Mouse (Mus musculus) hindbrain, embryonic 12.5 days (tissue): Measurements from ENCODE around the gene Dync1h1. TPM values are rescaled to one million over a fixed set of nuclear protein-coding genes. Genes with fewer than 3 reads are reported as not detected.

Source experiments
- ATAC-seq: fragments of 200-750 bp; cut with Nextera tagmentation; 2 replicates; pipeline ENCODE4 v1.8.0; 2017; ENCODE audit warnings: moderate TSS enrichment; ENCODE audit not compliant: low FRiP score
- H3K27ac ChIP-seq: fragments of 300-500 bp; sonication (generic); 2 replicates; pipeline ENCODE4 v1.5.1; 2016; ENCODE audit warnings: mild to moderate bottlenecking
- H3K27me3 ChIP-seq: fragments of 300-500 bp; sonication (generic); 2 replicates; pipeline ENCODE4 v1.6.1; 2016; ENCODE audit warnings: mild to moderate bottlenecking
- H3K36me3 ChIP-seq: fragments of 300-500 bp; sonication (generic); 2 replicates; pipeline ENCODE4 v1.6.1; 2016; ENCODE audit warnings: mild to moderate bottlenecking
- H3K4me1 ChIP-seq: fragments of 300-500 bp; sonication (generic); 2 replicates; pipeline ENCODE4 v1.6.1; 2016
- H3K4me2 ChIP-seq: fragments of 300-500 bp; sonication (generic); replicated peaks from 2 replicates; pipeline ENCODE4 v1.6.1; 2016; ENCODE audit warnings: mild to moderate bottlenecking
- H3K4me3 ChIP-seq: fragments of 300-500 bp; sonication (generic); 2 replicates; pipeline ENCODE4 v1.5.1; 2016; ENCODE audit warnings: mild to moderate bottlenecking
- H3K9ac ChIP-seq: fragments of 300-500 bp; sonication (generic); 2 replicates; pipeline ENCODE4 v1.6.1; 2016; ENCODE audit warnings: mild to moderate bottlenecking, moderate library complexity
- H3K9me3 ChIP-seq: fragments of 300-500 bp; sonication (generic); replicated peaks from 2 replicates; pipeline ENCODE4 v1.6.1; 2016; ENCODE audit warnings: mild to moderate bottlenecking
- WGBS: fragments of 180-500 bp; shearing (Covaris S2); methylation state at CpG from one replicate; pipeline ENCODE4 v1.1.7; 2016; 5-methylcytosine and 5-hydroxymethylcytosine counted together
- polyA plus RNA-seq: library from polyadenylated mRNA; unstranded; fragments of >200 nt; fragmentation: Nextera tagmentation; extraction: Ambion mirVana; gene quantifications from 2 replicates; pipeline ENCODE4 v1.2.1, GENCODE M21; 2016

Gene Dync1h1
- polyA plus RNA-seq = 81.7 and 96.4 TPM in 2 replicates

DNA sequence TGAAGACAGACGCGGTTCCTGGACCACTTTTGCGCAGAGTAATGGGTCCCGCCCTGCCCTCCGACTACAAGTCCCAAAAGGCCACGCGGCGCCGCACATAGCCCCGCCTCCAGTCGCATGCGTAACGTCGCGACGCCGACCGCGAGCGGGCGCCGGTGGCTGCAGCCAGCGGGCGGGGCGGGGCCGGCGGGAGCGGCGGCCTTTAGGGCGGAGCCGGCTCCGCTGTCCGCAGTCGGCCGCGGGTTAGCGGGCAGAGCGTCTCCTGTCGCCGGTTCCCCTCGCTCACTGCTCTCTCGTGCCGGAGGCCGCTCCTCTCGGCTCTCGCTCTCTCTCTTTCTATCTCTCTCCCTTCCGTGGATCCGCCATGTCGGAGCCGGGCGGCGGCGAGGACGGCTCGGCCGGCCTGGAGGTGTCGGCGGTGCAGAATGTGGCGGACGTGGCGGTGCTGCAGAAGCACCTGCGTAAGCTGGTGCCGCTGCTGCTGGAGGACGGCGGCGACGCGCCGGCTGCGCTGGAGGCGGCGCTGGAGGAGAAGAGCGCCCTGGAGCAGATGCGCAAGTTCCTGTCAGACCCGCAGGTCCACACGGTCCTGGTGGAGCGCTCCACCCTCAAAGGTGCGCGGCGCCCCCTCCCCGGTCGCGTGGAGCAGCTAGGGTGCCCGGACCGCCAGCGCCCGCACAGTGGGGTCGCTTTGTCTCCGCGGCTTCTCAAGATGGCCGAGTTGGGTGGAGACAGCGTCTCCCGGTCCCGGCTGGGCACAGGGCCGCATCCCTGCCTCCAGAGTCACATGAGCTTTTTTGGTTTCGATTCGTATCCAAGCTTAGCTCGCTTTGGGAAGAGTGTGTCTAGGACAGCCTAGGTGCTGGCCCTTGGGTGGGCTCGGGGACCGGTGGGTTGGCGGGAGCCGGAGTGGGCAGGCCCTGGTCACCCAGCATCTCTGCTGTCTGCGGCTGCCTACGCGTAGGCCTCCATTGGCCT lies at the start of gene Dync1h1:
Gene Dync1h1 (plus strand): TSS at position 212 of the 978 bp plus-strand sequence.
- under 1% methylated on average over 103 of the region's 105 CpGs for WGBS

DNA sequence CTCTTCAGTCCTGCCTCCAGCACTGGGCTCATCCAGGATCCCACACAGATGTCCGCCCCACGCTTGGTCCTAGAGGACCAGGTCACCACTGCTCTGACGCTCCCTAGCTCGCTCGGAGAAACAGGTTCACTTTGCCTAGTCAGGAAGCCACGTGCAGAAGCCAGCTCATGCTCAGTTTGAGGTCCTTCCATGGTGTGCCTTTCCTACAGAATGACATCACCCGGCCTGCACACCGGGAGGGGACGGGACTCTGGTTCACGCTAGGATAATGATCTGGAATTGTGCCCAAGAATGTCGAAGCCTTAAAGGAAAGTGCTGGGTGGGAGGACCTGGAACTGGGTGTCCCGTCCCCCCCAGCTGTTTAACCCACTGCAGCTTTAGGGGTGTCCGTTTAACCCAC lies 49.1 kb upstream of the Dync1h1 start:
- no peaks in the 10 kb centered on the region for H3K9me3 ChIP-seq
- peaks cover 90% of the 10 kb centered on the region for H3K36me3 ChIP-seq
- no peak overlapping the region for H3K4me2 ChIP-seq
- no peak for ATAC-seq
- H3K4me1 ChIP-seq = no peaks in the 10 kb centered on the region
- H3K27ac ChIP-seq = no peak overlapping the region
- WGBS = 93% methylated on average over 13 of the region's 13 CpGs
- no peak overlapping the region for H3K9ac ChIP-seq
- no peak overlapping the region for H3K4me3 ChIP-seq
- H3K27me3 ChIP-seq = no peaks in the 10 kb centered on the region

More for the DNA sequence above, at the start of gene Dync1h1:
- peak; percentile 93 for ATAC-seq
- Histone ChIP-seq H3K9ac (peak within 1 kb of the TSS; percentile 98), H3K4me3 (peak within 1 kb of the TSS; percentile 99), H3K4me2 (peak within 1 kb of the TSS; percentile 91), H3K9me3 (no peaks in the 10 kb centered on the region), H3K4me1 (peaks cover 31% of the 10 kb centered on the region), H3K36me3 (no peaks in the 10 kb centered on the region), H3K27me3 (peaks cover 11% of the 10 kb centered on the region), H3K27ac (peak within 1 kb of the TSS; percentile 98)

DNA sequence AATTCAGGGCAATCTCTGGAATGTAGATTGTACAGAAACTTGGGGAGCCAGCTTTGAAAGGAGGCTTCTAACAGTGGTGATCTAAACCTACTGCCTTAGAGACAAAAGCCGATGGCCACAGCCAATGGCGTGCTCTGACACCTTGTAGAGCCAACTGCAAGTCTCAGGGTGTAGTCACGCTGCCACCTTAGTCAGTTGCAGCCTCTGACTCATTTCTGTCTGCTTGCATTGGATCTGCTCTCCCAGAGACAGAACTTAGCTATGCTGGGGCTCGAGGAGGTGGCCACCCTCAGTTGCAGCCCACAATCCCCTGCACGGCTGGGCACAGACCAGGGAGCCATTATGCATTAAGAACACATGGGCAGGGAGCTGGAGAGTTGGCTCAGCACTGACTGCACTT lies 47.9 kb upstream of the Dync1h1 start:
- no peak for ATAC-seq
- H3K36me3 ChIP-seq = peaks cover 90% of the 10 kb centered on the region
- H3K4me2 ChIP-seq = no peak overlapping the region
- H3K27ac ChIP-seq = no peak overlapping the region
- H3K9me3 ChIP-seq = no peaks in the 10 kb centered on the region
- WGBS = 96% methylated on average over 5 of the region's 5 CpGs
- no peaks in the 10 kb centered on the region for H3K27me3 ChIP-seq
- 0 out of 2 replicates have a peak overlapping the region, but pooled peaks have one; percentile 13 for H3K9ac ChIP-seq
- no peak overlapping the region for H3K4me3 ChIP-seq
- no peaks in the 10 kb centered on the region for H3K4me1 ChIP-seq

DNA sequence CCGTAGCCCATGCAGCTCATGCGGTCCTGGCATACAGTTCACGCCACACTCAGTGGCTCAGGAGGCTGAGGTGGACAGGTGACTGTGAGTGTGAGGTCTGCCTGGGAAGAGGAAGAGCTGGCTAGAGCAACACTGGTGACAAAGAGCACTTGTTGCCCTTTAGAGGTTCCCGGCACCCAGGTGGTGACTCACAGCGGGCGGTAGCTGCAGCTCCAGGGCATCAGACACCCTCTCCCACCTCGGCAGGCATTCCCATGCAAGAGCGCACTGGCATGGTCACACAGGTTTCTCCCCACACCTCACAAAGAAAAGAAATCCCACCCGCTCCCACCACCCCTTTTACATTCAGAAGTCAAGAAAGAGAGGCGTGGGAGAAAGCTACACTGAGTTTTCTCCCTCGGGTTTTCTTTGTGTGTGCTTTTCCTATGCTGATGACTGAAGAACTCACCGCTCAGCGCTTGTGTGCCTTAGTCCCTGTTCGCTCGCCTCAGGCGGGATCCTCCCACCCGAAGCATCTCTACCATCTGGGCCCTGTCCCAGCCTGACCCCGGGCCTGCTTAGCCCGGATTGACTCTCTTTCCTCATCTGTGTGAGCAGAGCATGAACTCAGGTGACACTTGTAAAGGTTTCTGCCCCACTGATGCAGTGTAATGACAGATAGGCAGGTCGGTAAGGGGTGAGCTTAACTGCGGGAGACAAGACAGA lies 45.6 kb upstream of the Dync1h1 start:
- peaks cover 89% of the 10 kb centered on the region for H3K36me3 ChIP-seq
- H3K9me3 ChIP-seq = no peaks in the 10 kb centered on the region
- H3K4me1 ChIP-seq = no peaks in the 10 kb centered on the region
- no peaks in the 10 kb centered on the region for H3K27me3 ChIP-seq
- no peak for ATAC-seq
- no peak overlapping the region for H3K27ac ChIP-seq
- 92% methylated on average over 21 of the region's 21 CpGs for WGBS
- H3K9ac ChIP-seq = no peak overlapping the region
- H3K4me3 ChIP-seq = no peak overlapping the region
- no peak overlapping the region for H3K4me2 ChIP-seq

DNA sequence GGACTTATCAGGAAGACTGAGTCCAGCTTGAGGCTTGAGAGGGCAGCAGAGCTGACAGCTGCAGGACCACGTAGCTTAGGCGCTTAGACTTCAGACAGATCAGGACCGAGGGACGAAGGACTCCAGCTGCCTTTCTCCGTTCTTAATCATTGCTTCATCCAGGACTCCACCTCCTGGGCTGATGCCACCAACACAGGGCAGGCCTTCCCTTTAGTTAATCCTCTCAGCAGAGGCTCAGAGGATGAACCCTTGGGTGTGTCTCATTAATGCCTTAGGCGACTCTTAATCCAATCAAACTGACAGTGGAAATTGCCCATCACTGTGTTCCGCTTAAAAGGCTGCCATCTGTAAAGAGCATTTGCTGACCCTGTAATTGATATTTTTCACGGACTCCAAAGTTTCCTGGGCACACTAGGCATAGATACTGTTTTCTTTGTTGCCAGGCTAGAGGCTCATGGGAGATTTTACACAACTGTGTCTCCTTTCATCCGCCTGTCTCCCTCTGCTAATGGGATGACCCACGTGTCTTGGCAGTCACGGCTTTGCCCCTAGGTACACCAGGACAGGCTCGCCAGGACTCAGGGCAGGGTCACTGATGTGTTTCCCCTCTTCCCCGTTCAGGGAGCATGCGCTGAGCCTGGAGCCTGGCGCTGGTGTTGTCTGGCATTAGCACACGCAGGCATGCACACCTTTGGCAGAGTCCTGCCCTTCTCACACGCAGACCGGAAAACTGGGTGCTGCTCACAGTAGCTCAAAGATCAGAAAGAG lies 44.2 kb upstream of the Dync1h1 start:
- WGBS = 89% methylated on average over 18 of the region's 18 CpGs
- Histone ChIP-seq H3K27me3 (no peaks in the 10 kb centered on the region), H3K9me3 (no peaks in the 10 kb centered on the region), H3K9ac (no peak overlapping the region), H3K36me3 (peaks cover 88% of the 10 kb centered on the region), H3K4me3 (no peak overlapping the region), H3K27ac (no peak overlapping the region), H3K4me2 (no peak overlapping the region), H3K4me1 (no peaks in the 10 kb centered on the region)
- no peak for ATAC-seq

DNA sequence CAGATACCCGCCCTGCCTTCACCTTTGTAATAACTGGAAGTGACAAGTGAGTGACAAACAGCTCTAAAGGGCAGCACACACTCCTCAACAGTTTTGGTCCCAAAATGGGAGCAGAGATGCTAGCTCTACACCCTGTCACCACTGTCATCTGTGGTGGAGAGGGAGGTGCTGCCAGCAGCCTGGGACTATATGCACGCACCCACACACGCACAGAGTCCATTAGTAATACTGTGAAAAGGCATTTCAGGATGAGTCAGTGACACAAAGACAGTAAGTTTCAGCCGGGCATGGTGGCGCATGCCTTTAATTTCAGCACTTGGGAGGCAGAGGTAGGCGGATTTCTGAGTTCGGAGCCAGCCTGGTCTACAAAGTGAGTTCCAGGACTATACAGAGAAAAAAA lies 43.1 kb upstream of the Dync1h1 start:
- no peak for ATAC-seq
- Histone ChIP-seq H3K9ac (no peak overlapping the region), H3K27me3 (no peaks in the 10 kb centered on the region), H3K4me1 (no peaks in the 10 kb centered on the region), H3K9me3 (no peaks in the 10 kb centered on the region), H3K4me3 (no peak overlapping the region), H3K4me2 (no peak overlapping the region), H3K27ac (no peak overlapping the region), H3K36me3 (peaks cover 86% of the 10 kb centered on the region)
- 96% methylated on average over 7 of the region's 7 CpGs for WGBS

DNA sequence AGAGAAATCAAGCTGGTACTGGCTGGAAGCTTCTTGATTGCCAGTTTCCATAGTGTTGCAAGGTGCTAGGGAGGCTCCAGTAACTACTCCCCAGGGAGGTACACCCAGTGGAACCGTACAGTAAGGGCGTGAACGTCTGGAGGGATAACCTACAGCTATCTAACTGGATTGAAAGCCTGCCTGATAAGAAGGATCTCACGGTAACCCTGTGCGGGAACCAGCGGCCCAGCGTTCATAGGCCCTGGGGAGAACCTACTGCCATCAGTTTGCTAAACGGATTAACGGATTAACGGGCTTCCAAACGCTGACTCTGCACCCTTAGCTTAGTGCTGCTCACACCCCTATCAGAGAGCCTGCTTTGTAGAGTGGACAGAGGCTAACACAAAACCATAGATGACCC lies 37.9 kb upstream of the Dync1h1 start:
- Histone ChIP-seq H3K27ac (no peak overlapping the region), H3K4me2 (no peak overlapping the region), H3K36me3 (peaks cover 82% of the 10 kb centered on the region), H3K9me3 (no peaks in the 10 kb centered on the region), H3K9ac (no peak overlapping the region), H3K4me1 (no peaks in the 10 kb centered on the region), H3K4me3 (no peak overlapping the region), H3K27me3 (no peaks in the 10 kb centered on the region)
- WGBS = 90% methylated on average over 11 of the region's 11 CpGs
- ATAC-seq = no peak

DNA sequence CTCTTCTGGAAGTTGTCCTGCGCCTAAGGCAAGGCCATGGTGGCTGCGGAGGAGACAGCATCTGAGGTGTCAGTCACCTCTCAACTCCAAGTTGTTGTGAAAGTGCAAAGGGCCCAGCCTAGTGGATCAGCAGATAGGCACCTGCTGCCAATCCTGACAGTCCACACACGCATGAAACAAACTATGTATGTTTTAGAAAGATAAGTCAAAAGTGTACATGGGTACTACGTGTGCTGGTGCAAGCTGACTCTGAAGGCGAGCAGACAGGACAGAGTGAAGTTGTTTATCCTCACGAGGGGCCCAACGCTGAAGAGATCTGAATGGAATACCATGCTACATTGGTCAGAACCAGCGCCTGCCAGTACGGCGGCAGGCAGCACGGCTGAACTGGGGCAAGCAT lies 36.4 kb upstream of the Dync1h1 start:
- no peak for ATAC-seq
- no peak overlapping the region for H3K4me3 ChIP-seq
- H3K27ac ChIP-seq = no peak overlapping the region
- H3K36me3 ChIP-seq = peaks cover 85% of the 10 kb centered on the region
- H3K9ac ChIP-seq = no peak overlapping the region
- no peaks in the 10 kb centered on the region for H3K4me1 ChIP-seq
- H3K27me3 ChIP-seq = no peaks in the 10 kb centered on the region
- H3K9me3 ChIP-seq = no peaks in the 10 kb centered on the region
- 94% methylated on average over 11 of the region's 11 CpGs for WGBS
- no peak overlapping the region for H3K4me2 ChIP-seq

DNA sequence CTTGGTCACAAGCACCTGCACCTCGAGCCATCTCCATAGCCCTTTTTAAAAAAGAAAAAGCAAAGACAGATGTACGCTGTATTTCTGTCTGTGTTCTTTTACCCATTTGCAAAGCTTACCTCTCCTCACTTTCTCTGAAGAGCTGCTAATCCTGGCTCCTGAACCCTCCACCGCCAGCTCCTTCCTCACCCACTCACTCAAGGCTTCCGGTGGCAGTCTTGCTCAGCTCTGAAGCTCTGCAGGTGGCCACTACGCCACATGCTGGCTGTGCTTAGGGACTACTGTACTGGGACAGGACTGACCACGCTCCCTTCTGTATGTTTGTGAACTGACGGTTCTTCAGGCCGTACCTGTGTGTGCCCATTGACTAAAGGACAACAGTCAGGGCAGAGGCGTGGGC lies 34.9 kb upstream of the Dync1h1 start:
- H3K9ac ChIP-seq = no peak overlapping the region
- no peaks in the 10 kb centered on the region for H3K9me3 ChIP-seq
- no peak overlapping the region for H3K4me3 ChIP-seq
- 90% methylated on average over 9 of the region's 9 CpGs for WGBS
- peaks cover 84% of the 10 kb centered on the region for H3K36me3 ChIP-seq
- ATAC-seq = no peak
- H3K27ac ChIP-seq = no peak overlapping the region
- H3K4me1 ChIP-seq = no peaks in the 10 kb centered on the region
- H3K4me2 ChIP-seq = no peak overlapping the region
- H3K27me3 ChIP-seq = no peaks in the 10 kb centered on the region

DNA sequence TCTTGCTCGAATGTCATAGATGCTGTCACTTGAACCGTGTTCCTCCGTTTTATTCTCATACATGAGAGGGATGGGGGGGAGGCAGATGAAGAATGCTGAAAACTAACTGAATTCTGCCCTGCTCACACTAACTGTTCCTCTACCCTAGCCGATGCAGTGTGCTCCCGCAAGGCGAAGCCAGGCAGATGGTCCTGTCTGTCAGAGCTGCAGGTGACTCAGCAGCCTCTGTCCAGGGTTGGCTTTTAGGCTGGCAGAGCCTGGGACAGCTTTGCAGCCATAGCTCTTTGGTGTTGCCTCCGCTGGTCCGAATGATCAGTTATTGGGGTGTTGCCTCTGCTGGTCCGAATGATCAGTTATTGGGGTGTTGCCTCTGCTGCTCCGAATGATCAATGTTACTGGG lies 30.2 kb upstream of the Dync1h1 start:
- H3K4me1 ChIP-seq = no peaks in the 10 kb centered on the region
- H3K9ac ChIP-seq = no peak overlapping the region
- no peaks in the 10 kb centered on the region for H3K9me3 ChIP-seq
- H3K4me3 ChIP-seq = no peak overlapping the region
- WGBS = 93% methylated on average over 10 of the region's 10 CpGs
- H3K27me3 ChIP-seq = no peaks in the 10 kb centered on the region
- H3K4me2 ChIP-seq = no peak overlapping the region
- peaks cover 74% of the 10 kb centered on the region for H3K36me3 ChIP-seq
- ATAC-seq = no peak
- no peak overlapping the region for H3K27ac ChIP-seq

DNA sequence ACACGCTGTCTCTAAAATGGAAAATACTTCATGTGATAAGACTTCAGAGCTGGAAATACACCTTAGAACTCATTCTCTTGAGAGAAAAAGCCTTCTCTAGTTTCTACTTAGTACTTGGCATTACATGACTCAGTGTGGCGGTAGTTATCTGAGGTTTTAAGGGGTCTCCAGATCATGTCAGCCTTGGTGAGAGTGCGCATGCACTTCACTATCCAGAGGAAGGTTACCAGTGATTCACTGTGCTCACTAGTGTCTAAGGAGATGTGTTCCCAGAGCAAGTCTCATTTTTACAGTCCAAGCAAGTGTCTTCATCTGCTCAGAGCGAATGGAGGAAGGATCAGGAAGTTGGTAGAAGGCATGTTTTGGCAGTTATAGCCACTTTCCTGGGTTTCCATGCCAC lies 28.9 kb upstream of the Dync1h1 start:
- H3K4me1 ChIP-seq = no peaks in the 10 kb centered on the region
- peaks cover 61% of the 10 kb centered on the region for H3K36me3 ChIP-seq
- H3K4me2 ChIP-seq = no peak overlapping the region
- no peaks in the 10 kb centered on the region for H3K27me3 ChIP-seq
- 97% methylated on average over 4 of the region's 4 CpGs for WGBS
- no peak overlapping the region for H3K9ac ChIP-seq
- H3K27ac ChIP-seq = no peak overlapping the region
- ATAC-seq = no peak
- H3K4me3 ChIP-seq = no peak overlapping the region
- no peaks in the 10 kb centered on the region for H3K9me3 ChIP-seq

DNA sequence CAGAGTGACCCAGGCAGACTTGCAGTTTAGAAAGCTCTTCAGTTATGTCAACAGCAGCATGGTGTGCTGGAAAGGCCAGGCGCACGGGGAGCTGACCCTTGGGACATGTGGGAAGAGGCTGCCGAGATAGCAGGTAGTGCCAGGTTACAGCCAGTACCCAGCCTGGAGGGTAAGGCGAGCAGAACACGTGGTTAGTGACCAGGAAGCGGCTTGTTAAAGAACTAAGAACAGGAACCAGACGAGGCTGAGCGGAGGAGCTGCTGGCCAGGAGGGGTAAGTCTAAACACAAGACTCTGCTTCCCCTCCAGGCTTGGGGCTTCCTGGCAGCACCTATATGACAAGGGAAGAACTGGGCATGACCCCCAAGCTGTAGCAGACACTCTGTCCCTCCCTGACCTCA lies 27.6 kb upstream of the Dync1h1 start:
- Histone ChIP-seq H3K4me1 (no peaks in the 10 kb centered on the region), H3K4me3 (no peak overlapping the region), H3K27me3 (no peaks in the 10 kb centered on the region), H3K4me2 (no peak overlapping the region), H3K9ac (no peak overlapping the region), H3K27ac (no peak overlapping the region), H3K36me3 (peaks cover 54% of the 10 kb centered on the region), H3K9me3 (no peaks in the 10 kb centered on the region)
- ATAC-seq = no peak
- 91% methylated on average over 8 of the region's 8 CpGs for WGBS
